Mouse (Mus musculus) frontal cortex, postnatal 25 days (tissue): Measurements from ENCODE around the gene Gm5431.

ENCODE experiments used
- DNase-seq, 2 experiments: peaks; one replicate each; pipeline ENCODE4 v3.0.0; 2022; ENCODE audit warnings: low spot score in 2 of 2

The Gm5431 gene

DNA sequence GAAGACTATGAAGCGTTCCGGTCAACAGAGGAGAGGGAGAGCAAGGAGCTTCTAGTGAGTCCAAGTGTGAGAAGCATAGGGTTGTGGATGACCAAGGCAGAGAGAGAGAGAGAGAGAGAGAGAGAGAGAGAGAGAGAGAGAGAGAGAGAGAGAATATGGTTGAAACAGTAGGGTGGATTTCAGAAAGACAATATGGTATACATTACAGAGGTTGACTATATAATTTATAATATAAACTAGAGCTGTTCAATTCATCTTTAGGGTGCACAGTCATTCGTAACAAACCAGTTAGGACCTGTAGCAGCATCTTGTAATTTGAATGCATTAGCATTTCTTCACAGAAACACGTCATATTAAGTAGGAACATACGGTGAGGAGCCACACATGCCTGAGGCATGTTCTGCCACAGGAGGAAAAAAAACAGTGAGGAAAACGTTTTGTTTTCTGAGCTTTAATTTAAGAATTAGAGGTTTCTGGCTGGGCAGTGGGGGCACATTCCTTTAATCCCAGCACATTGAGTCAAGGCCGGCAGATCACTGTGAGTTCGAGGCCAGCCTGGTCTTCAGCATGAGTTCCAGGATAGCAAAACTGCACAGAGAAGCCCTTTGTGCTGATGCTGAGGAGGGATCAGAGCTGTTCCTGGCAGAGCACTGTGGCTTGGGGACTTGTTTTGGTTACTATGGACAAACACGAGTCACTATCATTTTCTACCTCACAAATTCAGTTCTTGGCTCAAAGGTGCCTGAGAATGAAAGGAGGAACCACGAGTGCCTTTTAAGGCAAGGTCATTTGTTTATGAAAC, 62.9 kb downstream of the Gm5431 start:
- no peak for DNase-seq

DNA sequence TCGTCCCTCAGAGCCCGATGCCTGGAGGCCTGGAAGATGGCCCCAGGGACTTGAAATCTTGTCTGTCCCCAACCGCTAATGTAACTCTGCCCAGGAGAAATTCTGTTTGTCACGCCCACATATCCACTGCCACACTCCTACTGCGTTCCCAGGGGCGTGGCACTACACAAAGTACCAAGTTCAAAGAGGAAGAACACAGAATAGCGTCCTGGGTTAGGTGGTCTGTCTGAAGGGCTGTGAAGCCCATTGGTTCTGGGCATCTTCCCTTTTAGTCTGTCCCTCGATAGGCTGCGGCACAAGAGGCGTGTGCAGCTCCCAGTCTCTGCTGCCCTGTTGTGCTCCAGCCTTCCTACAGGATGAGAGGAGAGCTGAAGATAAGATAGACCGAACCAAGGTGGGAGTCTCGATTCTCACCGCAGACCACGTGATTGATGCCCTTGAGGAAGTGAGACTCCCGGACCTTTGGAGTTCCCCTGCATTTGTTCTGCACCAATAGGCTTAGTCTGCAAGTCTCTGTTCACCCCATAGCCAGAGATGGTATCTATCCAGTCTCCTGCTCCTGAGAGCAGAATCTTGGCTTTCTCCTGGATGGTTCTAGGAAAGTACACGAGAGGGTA, 63.7 kb downstream of the Gm5431 start:
- no peak for DNase-seq
